Mouse (Mus musculus) intestine, embryonic 14.5 days (tissue): Measurements from ENCODE around the gene Mphosph9. TPM values are rescaled to one million over a fixed set of nuclear protein-coding genes. Genes with fewer than 3 reads are reported as not detected.

Experiments used
- ATAC-seq: fragments of 200-750 bp; cut with Nextera tagmentation; replicated peaks from 2 replicates; pipeline ENCODE4 v1.8.0; 2017; ENCODE audit warnings: low read depth, moderate number of reproducible peaks, moderate TSS enrichment, moderate library complexity; ENCODE audit not compliant: low FRiP score, low TSS enrichment
- DNase-seq: peaks from one replicate; pipeline ENCODE4 v3.0.0-alpha.2; 2018; ENCODE audit warnings: low spot score
- H3K27ac ChIP-seq: fragments of 300-500 bp; sonication (generic); 2 replicates; pipeline ENCODE4 v1.5.1; 2014; ENCODE audit warnings: low read depth, mild to moderate bottlenecking, control low read depth
- H3K27me3 ChIP-seq: fragments of 300-500 bp; sonication (generic); replicated peaks from 2 replicates; pipeline ENCODE4 v1.6.1; 2014; ENCODE audit warnings: low read length, control low read depth; ENCODE audit not compliant: control insufficient read depth, insufficient read depth
- H3K36me3 ChIP-seq: fragments of 300-500 bp; sonication (generic); 2 replicates; pipeline ENCODE4 v1.6.1; 2014; ENCODE audit warnings: low read length, control low read depth; ENCODE audit not compliant: control insufficient read depth, insufficient read depth
- H3K4me1 ChIP-seq: fragments of 300-500 bp; sonication (generic); replicated peaks from 2 replicates; pipeline ENCODE4 v1.6.1; 2014; ENCODE audit warnings: low read length, control low read depth, mixed read lengths; ENCODE audit not compliant: control insufficient read depth, insufficient read depth
- H3K4me2 ChIP-seq: fragments of 300-500 bp; sonication (generic); 2 replicates; pipeline ENCODE4 v1.6.1; 2014; ENCODE audit warnings: low read length
- H3K4me3 ChIP-seq: fragments of 300-500 bp; sonication (generic); 2 replicates; pipeline ENCODE4 v1.5.1; 2014; ENCODE audit warnings: low read depth, low read length, control low read depth, mixed read lengths
- H3K9ac ChIP-seq: fragments of 300-500 bp; sonication (generic); 2 replicates; pipeline ENCODE4 v1.6.1; 2014; ENCODE audit warnings: mild to moderate bottlenecking, low read length
- H3K9me3 ChIP-seq: fragments of 300-500 bp; sonication (generic); 2 replicates; pipeline ENCODE4 v1.6.1; 2016; ENCODE audit warnings: low read length, control low read depth; ENCODE audit not compliant: control insufficient read depth
- WGBS: fragments of 180-500 bp; shearing (Covaris S2); extraction: QIAGEN DNeasy Blood & Tissue Kit; methylation state at CpG from one replicate; pipeline ENCODE4 v1.1.7; 2014; 5-methylcytosine and 5-hydroxymethylcytosine counted together
- polyA plus RNA-seq: library from polyadenylated mRNA; unstranded; fragments of >200 nt; fragmentation: Nextera tagmentation; extraction: Ambion mirVana; gene quantifications from 2 replicates; pipeline ENCODE4 v1.2.1, GENCODE M21; 2014

The Mphosph9 gene
- polyA plus RNA-seq, 1 experiment from 2014 or later: 13.6 TPM

DNA sequence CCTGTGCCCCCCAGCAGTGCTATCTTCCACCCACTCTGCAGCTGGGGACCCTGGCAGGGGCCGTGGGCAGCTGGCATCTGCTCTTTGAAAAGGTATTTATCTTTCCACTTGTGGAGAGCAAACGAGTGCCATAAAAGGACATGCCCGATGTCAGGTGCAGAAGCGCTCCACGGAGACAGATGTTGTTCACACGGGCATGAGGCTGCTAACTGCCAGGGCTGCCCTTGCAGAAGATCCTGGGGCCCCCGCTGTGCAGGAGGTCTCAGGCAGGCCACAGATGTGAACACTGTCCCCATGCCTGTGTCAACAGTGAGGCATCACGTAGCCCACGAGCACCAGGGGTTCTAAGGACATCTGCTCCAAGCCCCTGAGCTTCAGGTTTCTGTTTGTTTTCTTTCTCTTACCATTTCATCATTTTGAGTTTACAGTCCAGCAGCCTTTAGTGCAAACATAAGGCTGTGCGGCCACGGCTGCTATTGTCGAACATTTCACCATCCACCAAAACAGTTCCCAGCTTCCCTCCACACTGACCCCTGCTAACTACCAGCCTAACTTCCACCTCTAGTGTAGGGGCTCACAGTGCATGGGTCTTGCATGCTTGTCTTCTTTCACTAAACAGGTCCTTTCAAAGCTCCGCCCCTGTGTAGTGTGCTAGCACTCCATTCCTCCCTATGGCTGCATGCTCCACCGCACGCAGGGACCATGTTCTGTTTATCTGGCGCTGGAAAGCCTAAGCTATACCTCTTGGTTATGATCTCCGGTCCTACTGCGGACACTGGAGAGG is 95.2 kb downstream of the Mphosph9 start:
- 40% methylated on average over 18 of the region's 18 CpGs for WGBS
- peaks cover 17% of the 10 kb centered on the region for H3K4me1 ChIP-seq
- ATAC-seq (no peak), DNase-seq (no peak)
- H3K9me3 ChIP-seq: no peaks in the 10 kb centered on the region
- no peaks in the 10 kb centered on the region for H3K36me3 ChIP-seq
- no peak overlapping the region for H3K9ac ChIP-seq
- H3K27ac ChIP-seq: peak overlapping the region; percentile 38
- no peaks in the 10 kb centered on the region for H3K27me3 ChIP-seq
- H3K4me2 ChIP-seq: no peak overlapping the region
- no peak overlapping the region for H3K4me3 ChIP-seq

- Histone ChIP-seq H3K4me3 (no peak overlapping the region), H3K4me2 (no peak overlapping the region), H3K27me3 (no peaks in the 10 kb centered on the region), H3K9ac (no peak overlapping the region), H3K9me3 (no peaks in the 10 kb centered on the region), H3K4me1 (peaks cover 17% of the 10 kb centered on the region), H3K36me3 (no peaks in the 10 kb centered on the region), H3K27ac (no peak overlapping the region)
- WGBS: 71% methylated on average over 9 of the region's 9 CpGs
- ATAC-seq (no peak), DNase-seq (no peak)
Measured at GRCm38 (mm10) chr5:124230461-124230860, 97.3 kb downstream of the Mphosph9 start.

GRCm38 (mm10) chr5:124227193-124227592 is 100.6 kb downstream of the Mphosph9 start:
- DNase-seq (no peak), ATAC-seq (no peak)
- H3K4me3 ChIP-seq: no peak overlapping the region
- no peak overlapping the region for H3K9ac ChIP-seq
- 79% methylated on average over 6 of the region's 6 CpGs for WGBS
- H3K4me1 ChIP-seq: 0 out of 2 replicates have a peak, but pooled peaks cover 4% of the 10 kb centered on the region
- H3K27ac ChIP-seq: no peak overlapping the region
- H3K36me3 ChIP-seq: no peaks in the 10 kb centered on the region
- no peaks in the 10 kb centered on the region for H3K9me3 ChIP-seq
- no peaks in the 10 kb centered on the region for H3K27me3 ChIP-seq
- H3K4me2 ChIP-seq: no peak overlapping the region

- no peak overlapping the region for H3K4me3 ChIP-seq
- DNase-seq (no peak), ATAC-seq (no peak)
- H3K4me1 ChIP-seq: peaks cover 5% of the 10 kb centered on the region
- no peaks in the 10 kb centered on the region for H3K9me3 ChIP-seq
- no peaks in the 10 kb centered on the region for H3K36me3 ChIP-seq
- no peak overlapping the region for H3K4me2 ChIP-seq
- no peak overlapping the region for H3K27ac ChIP-seq
- WGBS: 88% methylated on average over 4 of the region's 4 CpGs
- no peaks in the 10 kb centered on the region for H3K27me3 ChIP-seq
- H3K9ac ChIP-seq: no peak overlapping the region
Measured at GRCm38 (mm10) chr5:124226494-124226893, 101.3 kb downstream of the Mphosph9 start.

- Histone ChIP-seq H3K9me3 (no peaks in the 10 kb centered on the region), H3K9ac (no peak overlapping the region), H3K27me3 (no peaks in the 10 kb centered on the region), H3K27ac (no peak overlapping the region), H3K36me3 (no peaks in the 10 kb centered on the region), H3K4me1 (peaks cover 11% of the 10 kb centered on the region), H3K4me3 (no peak overlapping the region), H3K4me2 (no peak overlapping the region)
- ATAC-seq: no peak
- no peak for DNase-seq
- 92% methylated on average over 7 of the region's 7 CpGs for WGBS
Measured at GRCm38 (mm10) chr5:124225891-124226290, 101.9 kb downstream of the Mphosph9 start.

DNA sequence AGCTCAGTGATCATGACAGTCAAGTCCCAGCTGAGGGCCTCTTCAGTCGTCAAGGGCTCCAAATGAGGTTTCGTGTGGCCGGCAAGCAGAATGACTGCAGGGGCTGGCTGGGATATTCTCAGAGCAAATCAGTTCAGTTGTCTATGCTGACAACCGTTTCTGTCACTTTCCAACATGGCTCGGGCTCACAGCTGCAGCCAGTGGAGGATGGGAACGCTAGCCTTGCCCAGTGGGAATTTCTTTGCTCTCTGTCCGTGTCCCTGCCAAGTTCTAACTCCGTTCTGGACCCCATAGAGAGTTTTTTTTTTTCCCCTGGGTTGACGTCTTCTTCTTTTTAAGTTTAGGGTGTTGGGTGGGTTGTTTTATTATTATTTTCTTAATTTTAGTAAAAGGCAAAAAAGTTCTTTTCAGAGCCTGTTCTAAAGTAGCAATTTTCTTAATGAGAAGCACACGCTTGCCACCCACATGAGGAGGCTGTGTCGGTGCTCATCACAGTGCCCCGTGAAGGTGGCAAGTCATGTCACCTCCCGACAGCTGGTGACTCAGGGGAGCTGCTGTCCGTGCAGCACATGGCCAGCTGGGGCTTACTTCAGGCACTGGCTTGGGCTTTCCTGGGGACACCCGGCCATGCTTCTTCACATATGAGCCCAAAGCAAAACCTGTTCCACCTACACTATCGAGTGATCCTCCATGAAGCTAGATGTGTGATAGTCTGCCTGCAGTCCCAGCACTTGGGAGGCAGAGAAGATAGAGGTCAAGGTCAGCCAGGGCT is 103.3 kb downstream of the Mphosph9 start:
- WGBS: 77% methylated on average over 16 of the region's 16 CpGs
- no peak overlapping the region for H3K27ac ChIP-seq
- no peak overlapping the region for H3K4me2 ChIP-seq
- ATAC-seq (no peak), DNase-seq (no peak)
- H3K9me3 ChIP-seq: no peaks in the 10 kb centered on the region
- peaks cover 16% of the 10 kb centered on the region for H3K4me1 ChIP-seq
- no peak overlapping the region for H3K9ac ChIP-seq
- H3K4me3 ChIP-seq: no peak overlapping the region
- no peaks in the 10 kb centered on the region for H3K27me3 ChIP-seq
- no peaks in the 10 kb centered on the region for H3K36me3 ChIP-seq

- DNase-seq: no peak
- Histone ChIP-seq H3K4me2 (no peak overlapping the region), H3K36me3 (no peaks in the 10 kb centered on the region), H3K4me1 (peaks cover 16% of the 10 kb centered on the region), H3K4me3 (no peak overlapping the region), H3K27me3 (no peaks in the 10 kb centered on the region), H3K9me3 (no peaks in the 10 kb centered on the region), H3K27ac (no peak overlapping the region), H3K9ac (no peak overlapping the region)
- whole genome bisulfite sequencing: 81% methylated on average over 8 of the region's 8 CpGs
- ATAC-seq: no peak
Measured at GRCm38 (mm10) chr5:124223574-124223973, 104.2 kb downstream of the Mphosph9 start.

DNA sequence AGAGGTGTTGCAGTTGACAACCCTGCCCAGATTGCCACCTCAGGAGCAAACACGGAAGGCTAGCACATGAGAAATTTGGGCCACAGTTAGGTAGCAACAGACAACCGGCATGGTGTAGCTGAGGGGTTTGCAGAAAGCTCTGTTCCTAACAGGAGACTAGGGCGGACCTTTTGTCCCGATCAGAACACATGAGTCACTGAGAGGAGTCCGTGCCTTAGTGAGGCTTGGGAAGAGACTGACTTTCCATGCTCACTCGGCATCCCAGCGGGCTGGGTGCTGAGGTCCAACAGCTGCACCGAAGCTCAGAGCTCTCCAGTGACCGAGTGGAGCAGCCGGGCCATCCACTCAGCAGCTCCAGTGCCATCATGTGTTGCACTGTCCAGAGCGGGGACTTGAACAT is 105.1 kb downstream of the Mphosph9 start:
- no peak for ATAC-seq
- Histone ChIP-seq H3K9ac (no peak overlapping the region), H3K4me1 (peaks cover 16% of the 10 kb centered on the region), H3K4me3 (no peak overlapping the region), H3K9me3 (no peaks in the 10 kb centered on the region), H3K27me3 (no peaks in the 10 kb centered on the region), H3K36me3 (no peaks in the 10 kb centered on the region), H3K4me2 (no peak overlapping the region), H3K27ac (no peak overlapping the region)
- WGBS: 84% methylated on average over 11 of the region's 11 CpGs
- DNase-seq: no peak
